Mouse (Mus musculus): Measurements from ENCODE around the gene Stx8.

GRCm38 (mm10) chr11:68203658-68204315 lies 237.8 kb downstream of the Stx8 start:
- TF ChIP-seq CTCF (IDR thresholded peaks at IDR 0.05; ENCODE audit: extremely low read depth, insufficient read depth, low read length) (no peak), POLR2A (IDR thresholded peaks at IDR 0.05; ENCODE audit: extremely low read depth, insufficient read depth, low read length) (no peak)
